16 mouse cellular contexts compared by ENCODE assay signal in genomic region chr7:84649016-84649415, GRCm38 (mm10). TPM values are rescaled to one million over a fixed set of nuclear protein-coding genes. Genes with fewer than 3 reads are reported as not detected.
A peak's percentile ranks its signal among the peaks of the same experiment; 100 is the strongest.
DNase-seq lines count a peak whose midpoint lies in the region; ATAC-seq lines count a peak whose summit lies in the region.
"Had no signal": no experiment of that assay in that cellular context is flagged by ENCODE, and none has a peak within 500 bp of the region (broad histone marks: within the 10 kb centered on the region; RNA-seq: fewer than 3 reads in every experiment).

No protein-coding gene starts in this region.

- no peaks in the 10 kb centered on the region for H3K9me3 ChIP-seq in liver, embryonic 12.5 days (replicated peaks)
- no peaks in the 10 kb centered on the region for H3K9me3 ChIP-seq in liver, embryonic 11.5 days (ENCODE audit: control insufficient read depth, low read length)
- H3K9me3 ChIP-seq in forebrain, embryonic 16.5 days (ENCODE audit: control insufficient read depth, low read length), result no peaks in the 10 kb centered on the region
- H3K9me3 ChIP-seq: embryonic facial prominence, embryonic 10.5 days; embryonic facial prominence, embryonic 12.5 days; forebrain, embryonic 13.5 days; forebrain, embryonic 15.5 days had no signal

- peak overlapping the region; percentile 39; the same call in 1 of the 2 replicates for H3K27ac ChIP-seq in liver, embryonic 12.5 days
- no peak overlapping the region for H3K27ac ChIP-seq in liver, embryonic 11.5 days (ENCODE audit: low read depth, low read length)
- H3K27ac ChIP-seq in forebrain, embryonic 16.5 days (ENCODE audit: low read length), result no peak overlapping the region
- H3K27ac ChIP-seq: embryonic facial prominence, embryonic 10.5 days; embryonic facial prominence, embryonic 12.5 days; forebrain, embryonic 13.5 days; forebrain, embryonic 15.5 days had no signal

- no peak overlapping the region for H3K9ac ChIP-seq in liver, embryonic 12.5 days
- no peak overlapping the region for H3K9ac ChIP-seq in liver, embryonic 11.5 days (ENCODE audit: low read depth, low read length)
- no peak overlapping the region for H3K9ac ChIP-seq in forebrain, embryonic 16.5 days (replicated peaks; ENCODE audit: low read depth, low read length)
- H3K9ac ChIP-seq: embryonic facial prominence, embryonic 12.5 days; forebrain, embryonic 13.5 days; forebrain, embryonic 15.5 days had no signal

- H3K27me3 ChIP-seq in liver, embryonic 12.5 days (replicated peaks), result no peaks in the 10 kb centered on the region
- H3K27me3 ChIP-seq in liver, embryonic 11.5 days (replicated peaks; ENCODE audit: control insufficient read depth, insufficient read depth, low read length), result no peaks in the 10 kb centered on the region
- H3K27me3 ChIP-seq in forebrain, embryonic 16.5 days (replicated peaks; ENCODE audit: control insufficient read depth, insufficient read depth, low read length), result no peaks in the 10 kb centered on the region
- H3K27me3 ChIP-seq: embryonic facial prominence, embryonic 12.5 days; forebrain, embryonic 13.5 days; forebrain, embryonic 15.5 days had no signal

- H3K36me3 ChIP-seq in liver, embryonic 12.5 days, result no peaks in the 10 kb centered on the region; the same call in 1 of the 2 replicates
- no peaks in the 10 kb centered on the region; the same call in 1 of the 2 replicates for H3K36me3 ChIP-seq in liver, embryonic 11.5 days (ENCODE audit: control insufficient read depth, insufficient read depth, low read length)
- no peaks in the 10 kb centered on the region for H3K36me3 ChIP-seq in forebrain, embryonic 16.5 days (ENCODE audit: control insufficient read depth, insufficient read depth)
- H3K36me3 ChIP-seq: embryonic facial prominence, embryonic 12.5 days; forebrain, embryonic 15.5 days had no signal

- DNase-seq in cerebellum, adult 9-11 months, result peak; percentile 22
- no peak for DNase-seq in cerebellum, adult 8-10 months
- peak; percentile 24 to 52 for DNase-seq in cerebellum, postnatal 25 days
- DNase-seq in cerebellum, postnatal 4 days (ENCODE audit: low spot score in 2 of 2), result no peak
- no peak for DNase-seq in liver, embryonic 11.5 days (ENCODE audit: low spot score)
- peak; percentile 35 for DNase-seq in brain, adult 2 months (ENCODE audit: low read depth, low spot score)
- DNase-seq: adrenal gland, adult 2 months; adrenal gland, postnatal 10 days; adrenal gland, postnatal 25 days; cerebellum, adult 11 months had no signal

- H3K4me2 ChIP-seq in liver, embryonic 12.5 days, result no peak overlapping the region
- H3K4me2 ChIP-seq in liver, embryonic 11.5 days, result no peak overlapping the region
- no peak overlapping the region for H3K4me2 ChIP-seq in forebrain, embryonic 16.5 days (ENCODE audit: low read length)
- H3K4me2 ChIP-seq: embryonic facial prominence, embryonic 12.5 days; forebrain, embryonic 13.5 days; forebrain, embryonic 15.5 days had no signal

- peaks cover 83% of the 10 kb centered on the region for H3K4me1 ChIP-seq in liver, embryonic 12.5 days
- peaks cover 21% of the 10 kb centered on the region for H3K4me1 ChIP-seq in liver, embryonic 11.5 days (replicated peaks; ENCODE audit: control insufficient read depth, insufficient read depth, low read length)
- H3K4me1 ChIP-seq in forebrain, embryonic 16.5 days (replicated peaks; ENCODE audit: control insufficient read depth, insufficient read depth, low read length), result no peaks in the 10 kb centered on the region
- H3K4me1 ChIP-seq: embryonic facial prominence, embryonic 10.5 days; embryonic facial prominence, embryonic 12.5 days; forebrain, embryonic 13.5 days; forebrain, embryonic 15.5 days had no signal

- H3K4me3 ChIP-seq in liver, embryonic 12.5 days, result no peak overlapping the region
- H3K4me3 ChIP-seq in liver, embryonic 11.5 days (ENCODE audit: low read depth, low read length), result no peak overlapping the region
- H3K4me3 ChIP-seq in forebrain, embryonic 16.5 days (replicated peaks; ENCODE audit: low read length), result no peak overlapping the region
- H3K4me3 ChIP-seq: embryonic facial prominence, embryonic 10.5 days; embryonic facial prominence, embryonic 12.5 days; forebrain, embryonic 13.5 days; forebrain, embryonic 15.5 days had no signal

- ATAC-seq in liver, embryonic 12.5 days, result no peak
- ATAC-seq in liver, embryonic 11.5 days (replicated peaks; ENCODE audit: low FRiP score), result no peak
- no peak for ATAC-seq in forebrain, embryonic 16.5 days
- ATAC-seq: forebrain, embryonic 13.5 days; forebrain, embryonic 15.5 days had no signal

- WGBS in liver, embryonic 12.5 days (ENCODE audit: insufficient replicate concordance), result 84% methylated on average over 2 of the region's 2 CpGs
- WGBS in liver, embryonic 11.5 days, result 95% methylated on average over 2 of the region's 2 CpGs
- 84% methylated on average over 2 of the region's 2 CpGs for WGBS in forebrain, embryonic 16.5 days

RNA-seq across cellular contexts. Expression of gene Zfand6, which starts 40.7 kb away (rescaled TPM):
- polyA plus RNA-seq in liver, embryonic 12.5 days (2016; fragmentation: Nextera tagmentation; extraction: Ambion mirVana), result 125 and 126 TPM in 2 replicates
- 123 and 126 TPM in 2 replicates for polyA plus RNA-seq in liver, embryonic 11.5 days (2014; fragmentation: Nextera tagmentation; extraction: Ambion mirVana)
- polyA plus RNA-seq in forebrain, embryonic 16.5 days (2015; fragmentation: Nextera tagmentation; extraction: Ambion mirVana), result 195 and 198 TPM in 2 replicates

RNA-seq across cellular contexts. Expression of gene Fah, which starts 42.5 kb away (rescaled TPM):
- polyA plus RNA-seq in liver, embryonic 12.5 days (2016; fragmentation: Nextera tagmentation; extraction: Ambion mirVana), result 16.5 and 17.8 TPM in 2 replicates
- 20.7 and 21.3 TPM in 2 replicates for polyA plus RNA-seq in liver, embryonic 11.5 days (2014; fragmentation: Nextera tagmentation; extraction: Ambion mirVana)
- 8.3 and 10.1 TPM in 2 replicates for polyA plus RNA-seq in forebrain, embryonic 16.5 days (2015; fragmentation: Nextera tagmentation; extraction: Ambion mirVana)

Comparison
In these comparisons a context has a peak if more than half of its experiments do, and no peak if none do; other contexts are left out.
1. DNase-seq: peak in cerebellum, adult 9-11 months (single experiment), cerebellum, postnatal 25 days (2 of 2) and brain, adult 2 months (single experiment); none in cerebellum, adult 8-10 months (single experiment), cerebellum, postnatal 4 days (0 of 2) and liver, embryonic 11.5 days (single experiment).